Mouse (Mus musculus): ENCODE measurements around the gene Snx29. TPM values are rescaled to one million over a fixed set of nuclear protein-coding genes. Genes with fewer than 3 reads are reported as not detected.

Snx29 gene
- total and polyA plus RNA-seq, 2 experiments from 2014 or later: 8.2 to 18.7 TPM

DNA sequence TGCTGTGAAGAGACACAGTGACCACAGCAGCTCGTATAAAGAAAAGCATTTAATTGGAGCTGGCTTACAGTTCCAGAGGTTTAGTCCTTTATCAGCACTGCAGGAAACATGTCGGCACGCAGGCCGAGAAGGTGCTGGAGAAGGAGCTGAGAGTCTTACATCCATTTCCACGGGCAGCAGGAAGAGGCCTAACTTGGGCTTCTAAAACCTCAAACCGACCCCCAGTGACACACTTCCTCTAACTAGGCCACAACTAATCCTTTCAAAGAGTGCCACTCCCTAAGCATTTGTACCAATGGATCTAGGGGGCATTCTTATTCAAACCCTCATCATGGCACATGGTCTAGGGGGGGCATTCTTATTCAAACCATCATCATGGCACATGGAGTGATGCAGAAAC is 406.4 kb downstream of the Snx29 start:
- no peak overlapping the region for H3K4me2 ChIP-seq (ENCODE audit: low read depth, low read length)
- ATAC-seq (no peak), DNase-seq (ENCODE audit: low spot score) (no peak)
- no peaks in the 10 kb centered on the region for H3K27me3 ChIP-seq (ENCODE audit: insufficient read depth, low read length)
- H3K9me3 ChIP-seq (ENCODE audit: low read length): no peaks in the 10 kb centered on the region
- no peak overlapping the region for H3K27ac ChIP-seq
- no peak for TF ChIP-seq CTCF (IDR thresholded peaks at IDR 0.05; ENCODE audit: low read depth)
- H3K9ac ChIP-seq (replicated peaks; ENCODE audit: low read length): no peak overlapping the region
- H3K36me3 ChIP-seq (ENCODE audit: insufficient read depth, low read length): no peaks in the 10 kb centered on the region
- no peaks in the 10 kb centered on the region for H3K4me1 ChIP-seq (ENCODE audit: insufficient read depth, low read length)
- no peak overlapping the region for H3K4me3 ChIP-seq (ENCODE audit: low read length)
- WGBS: 86% methylated on average over 6 of the region's 6 CpGs

DNA sequence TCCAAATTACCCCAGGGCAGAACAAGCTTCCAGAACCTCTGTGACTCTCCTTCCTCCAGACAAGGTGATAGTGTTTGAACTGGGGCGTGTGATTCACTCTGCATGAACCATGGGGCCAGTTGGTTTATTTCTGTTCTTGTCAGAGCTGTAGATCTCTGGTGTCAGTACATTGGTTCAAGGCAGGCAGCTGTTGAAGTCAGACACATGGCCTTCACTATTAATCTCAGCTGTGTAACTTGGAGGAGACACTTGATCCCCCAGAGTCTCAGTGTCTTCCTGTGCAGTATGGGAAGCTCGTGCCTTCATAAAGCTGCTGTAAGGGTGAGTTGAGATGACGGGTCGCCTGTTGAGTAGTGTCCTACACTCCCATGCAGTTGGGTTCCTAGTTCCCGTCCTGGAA is 407.1 kb downstream of the Snx29 start:
- no peak for DNase-seq (ENCODE audit: low spot score)
- Histone ChIP-seq H3K27me3 (ENCODE audit: insufficient read depth, low read length) (no peaks in the 10 kb centered on the region), H3K4me2 (ENCODE audit: low read depth, low read length) (no peak overlapping the region), H3K27ac (no peak overlapping the region), H3K9ac (replicated peaks; ENCODE audit: low read length) (no peak overlapping the region), H3K4me1 (ENCODE audit: insufficient read depth, low read length) (no peaks in the 10 kb centered on the region), H3K4me3 (ENCODE audit: low read length) (no peak overlapping the region), H3K9me3 (ENCODE audit: low read length) (no peaks in the 10 kb centered on the region), H3K36me3 (ENCODE audit: insufficient read depth, low read length) (no peaks in the 10 kb centered on the region)
- WGBS: 93% methylated on average over 5 of the region's 5 CpGs
- TF ChIP-seq CTCF (IDR thresholded peaks at IDR 0.05; ENCODE audit: low read depth): no peak
- no peak for ATAC-seq

DNA sequence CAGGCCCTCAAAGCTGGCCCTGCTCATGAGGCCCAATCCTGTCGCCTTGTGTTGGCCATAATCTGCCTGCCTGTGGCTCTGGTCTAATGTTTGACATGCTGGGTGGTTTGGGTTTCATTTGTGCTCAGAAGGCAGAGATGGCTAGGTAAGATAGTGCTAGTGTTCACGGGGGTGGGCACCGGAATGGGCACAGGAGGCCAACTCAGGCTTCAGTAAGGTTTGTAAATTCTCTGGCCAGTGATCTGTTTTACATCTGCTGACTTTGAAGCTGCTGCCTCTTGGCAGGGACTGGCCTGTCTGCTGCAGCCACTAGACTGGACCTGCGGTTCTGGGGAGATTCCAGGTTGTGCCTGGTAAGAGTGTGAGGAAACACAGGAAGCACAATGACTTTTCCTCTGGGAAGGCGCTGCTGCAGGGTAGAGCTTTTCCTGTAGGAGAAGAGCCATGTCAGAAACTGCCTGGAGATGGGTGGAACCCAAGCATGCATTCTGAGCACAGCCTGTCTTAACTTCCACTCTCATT is 408.4 kb downstream of the Snx29 start:
- no peak overlapping the region for H3K4me2 ChIP-seq (ENCODE audit: low read depth, low read length)
- no peak overlapping the region for H3K4me3 ChIP-seq (ENCODE audit: low read length)
- WGBS: 85% methylated on average over 5 of the region's 5 CpGs
- H3K4me1 ChIP-seq (ENCODE audit: insufficient read depth, low read length): no peaks in the 10 kb centered on the region
- no peaks in the 10 kb centered on the region for H3K9me3 ChIP-seq (ENCODE audit: low read length)
- no peak overlapping the region for H3K27ac ChIP-seq
- ATAC-seq (no peak), DNase-seq (ENCODE audit: low spot score) (no peak)
- no peaks in the 10 kb centered on the region for H3K36me3 ChIP-seq (ENCODE audit: insufficient read depth, low read length)
- H3K9ac ChIP-seq (replicated peaks; ENCODE audit: low read length): no peak overlapping the region
- TF ChIP-seq CTCF (IDR thresholded peaks at IDR 0.05; ENCODE audit: low read depth): no peak
- no peaks in the 10 kb centered on the region for H3K27me3 ChIP-seq (ENCODE audit: insufficient read depth, low read length)

DNA sequence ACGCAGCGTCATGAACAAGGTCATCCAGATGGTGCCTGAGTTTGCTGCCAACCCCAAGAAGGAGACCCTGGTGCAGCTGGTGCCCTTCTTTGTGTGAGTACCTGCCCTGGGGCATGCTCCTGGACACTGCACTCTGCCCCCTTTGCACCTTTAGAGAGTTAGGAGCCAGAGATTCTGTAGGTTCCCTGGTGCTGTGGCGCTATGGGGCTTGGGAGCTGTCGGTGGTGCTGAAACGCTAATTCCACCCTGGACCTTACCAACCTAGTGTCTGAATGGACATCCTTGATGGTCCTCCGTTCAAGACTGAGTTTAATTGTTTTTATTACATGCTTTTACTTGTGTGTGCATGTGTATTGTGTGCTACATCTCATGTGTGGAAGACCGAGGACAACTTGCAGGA is 415.6 kb downstream of the Snx29 start:
- no peak for ATAC-seq
- Histone ChIP-seq H3K4me1 (ENCODE audit: insufficient read depth, low read length) (no peaks in the 10 kb centered on the region; the same call in 1 of the 2 replicates), H3K4me2 (ENCODE audit: low read depth, low read length) (no peak overlapping the region), H3K4me3 (ENCODE audit: low read length) (no peak overlapping the region), H3K27me3 (ENCODE audit: insufficient read depth, low read length) (no peaks in the 10 kb centered on the region), H3K27ac (no peak overlapping the region), H3K9ac (replicated peaks; ENCODE audit: low read length) (no peak overlapping the region), H3K36me3 (ENCODE audit: insufficient read depth, low read length) (no peaks in the 10 kb centered on the region), H3K9me3 (ENCODE audit: low read length) (no peaks in the 10 kb centered on the region)
- no peak for DNase-seq (ENCODE audit: low spot score)
- 59% methylated on average over 7 of the region's 7 CpGs for WGBS
- no peak for TF ChIP-seq CTCF (IDR thresholded peaks at IDR 0.05; ENCODE audit: low read depth)

DNA sequence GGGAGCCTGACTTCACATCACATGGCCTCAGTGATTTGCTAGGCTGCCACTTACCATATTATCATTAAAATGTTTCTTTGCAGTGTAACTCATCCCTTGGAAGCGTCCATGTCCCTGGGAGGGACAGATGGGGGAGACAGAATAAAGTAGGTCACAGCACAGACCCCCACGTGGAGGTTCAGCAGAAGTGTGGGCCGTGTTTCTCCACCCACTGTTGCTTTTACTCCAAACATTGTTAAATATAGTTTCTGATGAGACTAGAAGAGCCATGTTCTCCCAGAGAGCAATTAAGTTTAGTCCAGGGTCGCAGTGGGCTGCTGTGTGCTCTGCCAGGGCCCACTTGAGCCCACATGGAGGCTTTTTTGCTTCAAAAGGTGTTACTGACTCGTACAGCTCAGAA is 419.2 kb downstream of the Snx29 start:
- Histone ChIP-seq H3K9me3 (ENCODE audit: low read length) (no peaks in the 10 kb centered on the region), H3K27me3 (ENCODE audit: insufficient read depth, low read length) (no peaks in the 10 kb centered on the region), H3K4me3 (ENCODE audit: low read length) (no peak overlapping the region), H3K4me2 (ENCODE audit: low read depth, low read length) (no peak overlapping the region), H3K9ac (replicated peaks; ENCODE audit: low read length) (no peak overlapping the region), H3K36me3 (ENCODE audit: insufficient read depth, low read length) (no peaks in the 10 kb centered on the region), H3K27ac (no peak overlapping the region), H3K4me1 (ENCODE audit: insufficient read depth, low read length) (no peaks in the 10 kb centered on the region; the same call in 1 of the 2 replicates)
- WGBS: 79% methylated on average over 5 of the region's 5 CpGs
- DNase-seq (ENCODE audit: low spot score) (no peak), ATAC-seq (no peak)
- no peak for TF ChIP-seq CTCF (IDR thresholded peaks at IDR 0.05; ENCODE audit: low read depth)

DNA sequence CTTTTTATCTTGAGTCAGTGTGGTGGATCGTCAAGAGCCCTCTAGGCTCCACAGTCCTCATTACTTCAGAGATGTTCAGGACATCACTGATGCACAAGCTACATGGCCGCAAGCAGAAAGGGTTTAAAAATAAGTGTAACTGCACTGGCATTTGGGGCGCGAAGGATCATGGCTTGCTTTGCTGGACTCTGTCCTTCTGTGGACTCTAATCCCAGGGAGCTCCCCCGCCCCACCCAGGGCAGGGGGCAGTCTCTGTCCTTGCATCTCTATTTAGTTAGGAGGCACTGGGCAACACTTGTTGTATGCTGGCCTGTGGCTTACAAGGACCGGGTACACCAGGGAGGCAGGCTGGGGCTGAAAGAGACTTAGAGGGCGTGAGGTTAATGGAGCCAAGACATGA is 419.6 kb downstream of the Snx29 start:
- no peaks in the 10 kb centered on the region for H3K27me3 ChIP-seq (ENCODE audit: insufficient read depth, low read length)
- 92% methylated on average over 7 of the region's 7 CpGs for WGBS
- H3K4me3 ChIP-seq (ENCODE audit: low read length): no peak overlapping the region
- H3K27ac ChIP-seq: no peak overlapping the region
- no peak overlapping the region for H3K9ac ChIP-seq (replicated peaks; ENCODE audit: low read length)
- no peak for DNase-seq (ENCODE audit: low spot score)
- H3K36me3 ChIP-seq (ENCODE audit: insufficient read depth, low read length): no peaks in the 10 kb centered on the region
- ATAC-seq: no peak
- no peak overlapping the region for H3K4me2 ChIP-seq (ENCODE audit: low read depth, low read length)
- H3K4me1 ChIP-seq (ENCODE audit: insufficient read depth, low read length): no peaks in the 10 kb centered on the region; the same call in 1 of the 2 replicates
- H3K9me3 ChIP-seq (ENCODE audit: low read length): no peaks in the 10 kb centered on the region
- TF ChIP-seq CTCF (IDR thresholded peaks at IDR 0.05; ENCODE audit: low read depth): no peak

DNA sequence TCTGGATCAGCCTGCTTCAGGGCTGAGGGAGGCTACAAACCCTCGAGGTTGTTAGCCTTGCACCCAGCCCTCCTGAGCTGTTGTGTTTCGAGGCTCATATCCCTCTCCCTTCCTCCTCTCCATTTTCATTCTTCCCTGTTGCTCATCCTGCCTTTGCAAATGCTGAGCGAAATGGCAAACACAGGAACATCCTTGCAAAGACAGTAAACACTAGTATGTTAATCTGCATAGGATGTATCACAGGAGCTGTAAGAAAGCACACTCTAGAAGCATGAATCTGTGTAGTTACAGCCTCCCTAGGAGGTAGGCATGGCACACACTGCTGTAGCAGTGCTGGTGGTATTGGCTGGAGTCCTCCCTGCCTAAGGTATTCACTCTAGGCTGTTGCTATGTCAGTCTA is 420.3 kb downstream of the Snx29 start:
- Histone ChIP-seq H3K9me3 (ENCODE audit: low read length) (no peaks in the 10 kb centered on the region), H3K4me2 (ENCODE audit: low read depth, low read length) (no peak overlapping the region), H3K9ac (replicated peaks; ENCODE audit: low read length) (no peak overlapping the region), H3K36me3 (ENCODE audit: insufficient read depth, low read length) (no peaks in the 10 kb centered on the region), H3K4me1 (ENCODE audit: insufficient read depth, low read length) (no peaks in the 10 kb centered on the region; the same call in 1 of the 2 replicates), H3K27ac (no peak overlapping the region), H3K4me3 (ENCODE audit: low read length) (no peak overlapping the region), H3K27me3 (ENCODE audit: insufficient read depth, low read length) (no peaks in the 10 kb centered on the region)
- 67% methylated on average over 3 of the region's 3 CpGs for WGBS
- ATAC-seq (no peak), DNase-seq (ENCODE audit: low spot score) (no peak)
- TF ChIP-seq CTCF (IDR thresholded peaks at IDR 0.05; ENCODE audit: low read depth): no peak
